Mouse (Mus musculus): Measurements from ENCODE around the gene Slc7a11.

DNA sequence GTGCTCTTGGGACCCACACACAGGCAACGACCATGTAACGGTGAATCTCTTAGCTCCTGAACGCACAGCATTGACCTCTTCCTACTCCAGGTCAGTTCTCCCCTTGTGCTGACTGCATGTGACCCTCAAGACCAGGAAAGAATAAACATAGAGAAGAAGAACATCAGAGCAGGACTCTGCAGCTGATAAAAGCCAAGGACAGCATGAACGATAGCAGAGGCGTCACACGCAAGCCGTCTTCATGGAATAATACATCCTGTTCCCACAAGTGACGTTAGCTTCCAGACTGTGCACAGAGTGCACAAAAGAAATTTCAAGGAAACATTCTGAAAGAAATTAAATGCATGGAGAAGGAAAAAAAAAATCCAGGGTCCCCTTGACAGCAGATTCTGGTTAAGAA is 63.5 kb downstream of the Slc7a11 start:
- TF ChIP-seq CTCF (IDR thresholded peaks at IDR 0.05; ENCODE audit: control insufficient read depth, insufficient read depth, low read length) (no peak), POLR2A (IDR thresholded peaks at IDR 0.05; ENCODE audit: borderline replicate concordance, control insufficient read depth, low read depth, low read length) (no peak)

Data from bone marrow, adult 2 months (tissue).